Mouse (Mus musculus): ENCODE results near the gene Rara.

DNA sequence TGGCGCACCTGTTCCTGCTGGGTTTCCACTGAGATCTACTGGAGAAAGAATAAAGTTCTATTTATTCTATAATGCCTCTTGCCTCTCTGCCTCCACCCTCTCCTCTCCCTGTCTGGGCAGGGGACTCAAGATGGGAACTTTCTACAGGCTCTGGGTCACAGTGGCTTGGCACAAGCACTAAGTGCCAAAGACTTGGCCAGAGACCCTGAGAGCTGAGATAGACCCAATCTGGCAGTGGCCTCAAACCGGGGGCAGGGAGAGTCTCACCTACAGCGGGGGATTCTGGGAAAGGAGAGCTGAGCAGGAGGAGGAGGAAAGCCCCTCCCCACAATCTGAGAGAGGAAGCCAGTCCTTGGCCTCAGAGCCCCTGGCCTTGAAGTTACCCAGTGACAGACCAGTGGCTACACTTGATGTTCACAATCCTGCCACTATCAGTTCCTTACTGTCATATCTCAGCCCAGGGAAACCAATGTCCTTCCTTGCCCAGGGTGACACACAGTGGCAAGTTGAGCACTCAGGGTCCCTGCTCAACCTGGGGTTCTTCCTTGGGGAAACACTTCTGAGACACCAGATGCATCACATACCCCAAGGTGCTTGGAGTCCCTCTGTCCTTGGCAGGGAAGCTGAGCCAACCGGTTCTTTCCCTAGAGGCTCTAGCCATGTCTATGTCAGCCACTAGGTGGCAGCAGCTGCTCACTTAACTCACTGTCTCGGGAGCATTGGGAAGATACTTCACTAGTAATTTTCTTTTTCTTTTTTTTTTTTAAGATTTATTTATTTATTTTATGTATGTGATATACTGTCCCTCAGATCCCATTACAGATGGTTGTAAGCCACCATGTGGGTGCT is 47.5 kb downstream of the Rara start:
- TF ChIP-seq POLR2A (IDR thresholded peaks at IDR 0.05; ENCODE audit: extremely low read depth, insufficient read depth, low read length) = no peak
- peak; percentile 89 for TF ChIP-seq CTCF (IDR thresholded peaks at IDR 0.05; ENCODE audit: extremely low read depth, insufficient read depth, low read length)
